Mouse (Mus musculus): Measurements from ENCODE around the gene Atp1a1.

DNA sequence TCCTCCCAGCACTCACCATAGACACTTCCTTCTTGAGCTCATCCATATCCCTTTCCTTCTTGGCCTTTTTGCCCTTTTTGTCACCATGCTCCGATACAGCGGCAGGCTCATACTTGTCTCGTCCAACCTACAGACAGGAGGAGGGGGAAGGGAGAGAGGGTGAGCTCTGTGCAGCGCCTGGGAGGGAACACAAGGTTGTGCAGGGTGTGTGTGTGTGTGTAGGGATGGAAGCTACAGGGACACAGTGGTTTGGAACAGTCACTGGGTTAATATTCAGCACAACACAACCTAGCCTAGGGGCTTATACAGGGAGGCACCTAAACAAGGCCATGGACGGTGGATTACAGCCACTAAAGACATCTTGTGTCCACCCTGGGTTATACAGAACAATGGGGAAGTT is 9.5 kb downstream of the Atp1a1 start:
- TF ChIP-seq TAL1 (IDR thresholded peaks at IDR 0.05; ENCODE audit: low read length) (no peak), GATA1 (IDR thresholded peaks at IDR 0.05; ENCODE audit: low read length) (no peak)
